Mouse (Mus musculus) thymus, adult 2 months (tissue): Measurements from ENCODE around the gene Elf4.

Experiments used
- CTCF ChIP-seq: fragments of 200-500 bp; IDR thresholded peaks from 2 replicates; pipeline ENCODE4 v1.5.1; 2012; ENCODE audit warnings: mild to moderate bottlenecking, control low read depth, low read length, moderate library complexity, borderline replicate concordance; ENCODE audit not compliant: control insufficient read depth, poor library complexity, insufficient read depth; ENCODE audit errors: extremely low read depth
- POLR2A ChIP-seq: fragments of 200-500 bp; IDR thresholded peaks from 2 replicates; pipeline ENCODE4 v1.6.1; 2012; ENCODE audit warnings: mild to moderate bottlenecking, low read length, control low read depth, moderate library complexity; ENCODE audit not compliant: control insufficient read depth, poor library complexity, insufficient read depth; ENCODE audit errors: extremely low read depth

GRCm38 (mm10) chrX:48429100-48429499 lies 33.8 kb downstream of the Elf4 start:
- no peak for TF ChIP-seq CTCF
- TF ChIP-seq POLR2A, result no peak
